Mouse (Mus musculus): ENCODE results near the gene Ergic1. TPM values are rescaled to one million over a fixed set of nuclear protein-coding genes. Genes with fewer than 3 reads are reported as not detected.

Gene Ergic1
- polyA plus RNA-seq, 1 experiment from 2014 or later: 48.6 TPM

GRCm38 (mm10) chr17:26549148-26549809, 12.0 kb upstream of the Ergic1 start:
- H3K9me3 ChIP-seq (ENCODE audit: control insufficient read depth): no peaks in the 10 kb centered on the region
- no peak overlapping the region; the same call in 1 of the 2 replicates for H3K27ac ChIP-seq (ENCODE audit: low read depth, low read length)
- ATAC-seq: peak; percentile 87
- no peaks in the 10 kb centered on the region for H3K27me3 ChIP-seq (replicated peaks; ENCODE audit: control insufficient read depth, insufficient read depth, low read length)
- H3K4me3 ChIP-seq (ENCODE audit: low read depth, low read length): no peak overlapping the region
- WGBS: 10% methylated on average over 12 of the region's 12 CpGs
- H3K4me2 ChIP-seq (replicated peaks; ENCODE audit: low read depth): 0 out of 2 replicates have a peak overlapping the region, but pooled peaks have one; percentile 4
- H3K4me1 ChIP-seq (replicated peaks; ENCODE audit: control insufficient read depth, insufficient read depth, low read length): no peaks in the 10 kb centered on the region
- H3K36me3 ChIP-seq (ENCODE audit: control insufficient read depth, insufficient read depth): no peaks in the 10 kb centered on the region
- TF ChIP-seq CTCF (IDR thresholded peaks at IDR 0.05; ENCODE audit: low read depth): no peak
- no peak overlapping the region for H3K9ac ChIP-seq (ENCODE audit: low read depth, low read length)

GRCm38 (mm10) chr17:26551104-26551503, 10.2 kb upstream of the Ergic1 start:
- no peaks in the 10 kb centered on the region for H3K27me3 ChIP-seq (replicated peaks; ENCODE audit: control insufficient read depth, insufficient read depth, low read length)
- 88% methylated on average over 6 of the region's 6 CpGs for WGBS
- no peak overlapping the region for H3K4me2 ChIP-seq (replicated peaks; ENCODE audit: low read depth)
- H3K4me1 ChIP-seq (replicated peaks; ENCODE audit: control insufficient read depth, insufficient read depth, low read length): no peaks in the 10 kb centered on the region
- H3K27ac ChIP-seq (ENCODE audit: low read depth, low read length): no peak overlapping the region
- ATAC-seq: no peak
- H3K9ac ChIP-seq (ENCODE audit: low read depth, low read length): no peak overlapping the region
- no peak for TF ChIP-seq CTCF (IDR thresholded peaks at IDR 0.05; ENCODE audit: low read depth)
- H3K4me3 ChIP-seq (ENCODE audit: low read depth, low read length): no peak overlapping the region
- no peaks in the 10 kb centered on the region for H3K9me3 ChIP-seq (ENCODE audit: control insufficient read depth)
- no peaks in the 10 kb centered on the region for H3K36me3 ChIP-seq (ENCODE audit: control insufficient read depth, insufficient read depth)

GRCm38 (mm10) chr17:26553033-26553432, 8.3 kb upstream of the Ergic1 start:
- H3K4me1 ChIP-seq (replicated peaks; ENCODE audit: control insufficient read depth, insufficient read depth, low read length): no peaks in the 10 kb centered on the region
- ATAC-seq: no peak
- H3K4me3 ChIP-seq (ENCODE audit: low read depth, low read length): no peak overlapping the region
- no peak overlapping the region for H3K27ac ChIP-seq (ENCODE audit: low read depth, low read length)
- WGBS: 73% methylated on average over 3 of the region's 3 CpGs
- no peaks in the 10 kb centered on the region for H3K27me3 ChIP-seq (replicated peaks; ENCODE audit: control insufficient read depth, insufficient read depth, low read length)
- no peak overlapping the region for H3K4me2 ChIP-seq (replicated peaks; ENCODE audit: low read depth)
- TF ChIP-seq CTCF (IDR thresholded peaks at IDR 0.05; ENCODE audit: low read depth): no peak
- no peaks in the 10 kb centered on the region for H3K9me3 ChIP-seq (ENCODE audit: control insufficient read depth)
- H3K36me3 ChIP-seq (ENCODE audit: control insufficient read depth, insufficient read depth): no peaks in the 10 kb centered on the region
- no peak overlapping the region for H3K9ac ChIP-seq (ENCODE audit: low read depth, low read length)

DNA sequence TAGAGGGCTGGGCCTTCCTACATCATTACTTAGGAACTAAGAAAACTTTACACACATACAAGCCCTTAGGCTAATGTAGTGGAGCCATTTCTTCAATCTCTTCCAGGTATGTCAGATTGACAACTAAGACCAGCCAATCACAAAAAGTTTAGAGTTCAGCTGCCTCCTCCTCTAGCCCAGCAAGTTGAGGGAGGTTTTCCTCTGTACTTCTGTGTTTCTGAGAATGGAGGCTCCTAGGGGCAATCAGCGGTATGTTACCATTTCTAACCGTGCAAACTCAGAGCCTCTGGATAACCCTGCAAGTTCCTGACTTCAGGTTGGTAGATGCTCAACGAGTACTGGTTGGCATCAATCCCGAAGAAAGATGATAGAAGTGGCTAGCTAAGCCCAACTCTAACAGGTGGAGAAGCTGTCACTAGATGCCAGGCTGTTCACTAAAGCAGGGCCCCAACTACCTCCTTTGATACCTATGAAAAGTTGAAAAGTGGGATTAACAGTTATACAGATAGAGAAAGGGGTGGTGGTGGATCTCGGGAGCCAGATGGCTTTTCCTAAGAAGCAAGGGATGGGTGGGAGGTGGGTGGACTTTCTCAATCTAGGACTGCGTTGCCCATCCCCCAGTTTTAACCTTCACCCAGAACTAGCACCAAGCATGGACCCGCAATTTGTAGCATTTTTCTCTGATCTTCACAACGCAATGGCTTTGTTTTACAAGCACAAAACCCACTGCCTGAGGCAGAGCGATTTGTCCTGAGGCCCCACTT, 581 bp upstream of the Ergic1 start:
- Histone ChIP-seq H3K36me3 (ENCODE audit: control insufficient read depth, insufficient read depth) (no peaks in the 10 kb centered on the region), H3K4me2 (replicated peaks; ENCODE audit: low read depth) (peak overlapping the region; percentile 96), H3K4me1 (replicated peaks; ENCODE audit: control insufficient read depth, insufficient read depth, low read length) (no peaks in the 10 kb centered on the region), H3K9ac (ENCODE audit: low read depth, low read length) (peak overlapping the region; percentile 65), H3K9me3 (ENCODE audit: control insufficient read depth) (no peaks in the 10 kb centered on the region), H3K4me3 (ENCODE audit: low read depth, low read length) (peak overlapping the region; percentile 74), H3K27ac (ENCODE audit: low read depth, low read length) (peak overlapping the region; percentile 71), H3K27me3 (replicated peaks; ENCODE audit: control insufficient read depth, insufficient read depth, low read length) (no peaks in the 10 kb centered on the region)
- 36% methylated on average over 9 of the region's 9 CpGs for WGBS
- 0 out of 2 replicates have a peak, but pooled peaks have one; percentile 1 for ATAC-seq
- no peak for TF ChIP-seq CTCF (IDR thresholded peaks at IDR 0.05; ENCODE audit: low read depth)

DNA sequence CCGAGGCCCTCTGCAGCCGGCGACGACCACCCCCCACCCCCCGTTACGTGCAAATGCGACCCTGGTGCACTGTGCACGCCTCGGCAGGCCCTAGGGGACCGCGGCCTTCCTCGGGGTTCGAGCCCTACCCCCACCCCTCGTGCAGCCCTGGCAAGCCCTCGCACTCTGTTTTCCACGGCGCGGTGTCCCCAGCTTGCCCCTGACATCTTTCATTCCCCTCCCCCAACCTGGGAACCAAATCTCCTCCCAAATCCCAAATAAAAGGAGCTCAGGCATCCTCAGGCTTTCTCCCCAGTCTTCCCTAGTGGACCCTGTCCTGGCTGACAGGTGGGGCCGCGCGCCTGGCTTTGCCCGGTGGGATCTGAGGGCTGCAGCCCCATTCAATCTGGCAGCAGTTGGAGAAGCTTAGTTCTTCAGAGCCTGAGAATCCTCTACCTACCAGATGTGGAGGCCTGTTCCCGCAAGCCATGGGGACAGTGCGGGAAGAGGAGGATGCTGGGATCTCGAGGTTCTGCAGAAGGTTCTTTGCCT, 427 bp downstream of the Ergic1 start, which contains the start of gene Dusp1:
Gene Dusp1, minus strand, starts transcription at position 478 of the 531 bp plus-strand sequence.
- Histone ChIP-seq H3K4me2 (replicated peaks; ENCODE audit: low read depth) (peak within 1 kb of the TSS; percentile 96), H3K36me3 (ENCODE audit: control insufficient read depth, insufficient read depth) (peaks cover 5% of the 10 kb centered on the region; the same call in 1 of the 2 replicates), H3K4me3 (ENCODE audit: low read depth, low read length) (peak within 1 kb of the TSS; percentile 74), H3K4me1 (replicated peaks; ENCODE audit: control insufficient read depth, insufficient read depth, low read length) (no peaks in the 10 kb centered on the region), H3K27ac (ENCODE audit: low read depth, low read length) (peak within 1 kb of the TSS; percentile 71), H3K9me3 (ENCODE audit: control insufficient read depth) (no peaks in the 10 kb centered on the region), H3K27me3 (replicated peaks; ENCODE audit: control insufficient read depth, insufficient read depth, low read length) (no peaks in the 10 kb centered on the region), H3K9ac (ENCODE audit: low read depth, low read length) (peak within 1 kb of the TSS; percentile 65)
- peak; percentile 37 for ATAC-seq
- 1% methylated on average over 20 of the region's 25 CpGs for WGBS
- TF ChIP-seq CTCF (IDR thresholded peaks at IDR 0.05; ENCODE audit: low read depth): no peak

GRCm38 (mm10) chr17:26562292-26562691, 1.0 kb downstream of the Ergic1 start:
- WGBS: 67% methylated on average over 4 of the region's 4 CpGs
- peak overlapping the region; percentile 96 for H3K4me2 ChIP-seq (replicated peaks; ENCODE audit: low read depth)
- peak overlapping the region; percentile 65; the same call in 1 of the 2 replicates for H3K9ac ChIP-seq (ENCODE audit: low read depth, low read length)
- no peaks in the 10 kb centered on the region for H3K4me1 ChIP-seq (replicated peaks; ENCODE audit: control insufficient read depth, insufficient read depth, low read length)
- TF ChIP-seq CTCF (IDR thresholded peaks at IDR 0.05; ENCODE audit: low read depth): no peak
- no peaks in the 10 kb centered on the region for H3K9me3 ChIP-seq (ENCODE audit: control insufficient read depth)
- 0 out of 2 replicates have a peak overlapping the region, but pooled peaks have one; percentile 71 for H3K27ac ChIP-seq (ENCODE audit: low read depth, low read length)
- peak overlapping the region; percentile 74 for H3K4me3 ChIP-seq (ENCODE audit: low read depth, low read length)
- ATAC-seq: no peak
- H3K27me3 ChIP-seq (replicated peaks; ENCODE audit: control insufficient read depth, insufficient read depth, low read length): no peaks in the 10 kb centered on the region
- H3K36me3 ChIP-seq (ENCODE audit: control insufficient read depth, insufficient read depth): peaks cover 5% of the 10 kb centered on the region; the same call in 1 of the 2 replicates

Data from intestine, postnatal 0 days (tissue).